Mouse (Mus musculus) lung, adult 2 months (tissue): ENCODE measurements at regions not wholly inside any gene's neighbourhood (a gene's known extent, or its start where the extent isn't known, plus 50 kb on each side); places are given as distances from the start of the nearest gene placed in this dataset.

Source experiments
- CTCF ChIP-seq: fragments of 200-500 bp; IDR thresholded peaks from 2 replicates; pipeline ENCODE4 v1.5.1; 2011; ENCODE audit warnings: mild to moderate bottlenecking, low read length, control low read depth; ENCODE audit not compliant: insufficient read depth
- POLR2A ChIP-seq: fragments of 200-500 bp; IDR thresholded peaks from 2 replicates; pipeline ENCODE4 v1.6.1; 2011; ENCODE audit warnings: low read depth, mild to moderate bottlenecking, control low read depth, low read length, borderline replicate concordance; ENCODE audit errors: extremely low read depth

DNA sequence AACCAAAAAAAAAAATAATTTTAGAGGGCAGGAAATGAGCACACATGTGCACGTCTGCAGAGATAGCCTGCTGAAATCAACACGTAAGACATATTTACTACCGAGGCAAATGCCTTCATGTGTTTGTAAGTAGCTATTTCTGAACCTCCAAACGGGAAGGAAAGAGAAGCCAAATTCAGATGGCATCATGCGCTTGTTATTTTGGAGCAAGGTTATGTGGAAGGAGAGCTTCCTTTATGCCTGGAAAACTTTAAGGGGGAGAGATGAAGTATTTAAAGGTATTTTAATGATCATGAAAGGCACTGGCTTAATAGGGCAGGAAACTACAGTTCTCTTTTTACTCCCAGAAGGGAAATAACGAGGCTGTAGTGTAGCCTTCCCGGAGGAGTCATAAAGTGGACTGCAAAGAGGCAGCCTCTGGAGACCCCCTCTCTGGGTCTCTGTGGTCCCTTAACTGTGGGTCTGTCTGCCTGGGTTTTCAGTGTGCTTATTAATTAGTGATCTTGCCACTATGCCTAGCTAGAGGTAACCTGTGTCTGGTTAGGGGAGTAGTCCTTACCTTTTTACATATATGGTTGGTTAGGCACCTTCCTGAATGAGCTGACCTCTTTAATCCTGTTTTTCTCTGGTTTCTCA, 672.4 kb downstream of the Bcl11a start:
- TF ChIP-seq POLR2A (no peak), CTCF (no peak)
